Mouse (Mus musculus): Measurements from ENCODE around the gene Aifm2.

GRCm38 (mm10) chr10:61737537-61737936 lies 22.5 kb downstream of the Aifm2 start:
- TF ChIP-seq CTCF (IDR thresholded peaks at IDR 0.05; ENCODE audit: low read depth, low read length) (no peak), EP300 (IDR thresholded peaks at IDR 0.05; ENCODE audit: insufficient read depth, low read depth, low read length) (no peak)
